ENCODE assay signal across 15 mouse cellular contexts in genomic region chr13:7093072-7093649, GRCm38 (mm10).
A peak's percentile ranks its signal among the peaks of the same experiment; 100 is the strongest.
DNase-seq lines count a peak whose midpoint lies in the region; ATAC-seq and TF ChIP-seq lines count a peak whose summit lies in the region.
"Had no signal": no experiment of that assay in that cellular context is flagged by ENCODE, and none has a peak within 500 bp of the region (broad histone marks: within the 10 kb centered on the region; RNA-seq: fewer than 3 reads in every experiment).

No protein-coding gene starts in this region.

- no peak for DNase-seq in heart, postnatal 0 days (ENCODE audit: low spot score)
- DNase-seq in heart, adult 8-10 months (ENCODE audit: low spot score): no peak
- DNase-seq in stomach, postnatal 0 days (ENCODE audit: low spot score): no peak
- DNase-seq in intestine, embryonic 14.5 days (ENCODE audit: low spot score): no peak
- peak; percentile 58 for DNase-seq in retina, postnatal 1 day
- no peak for DNase-seq in liver, postnatal 0 days
- DNase-seq in layer of hippocampus, adult 11-12 months (ENCODE audit: low spot score): no peak
- DNase-seq: cerebellum, adult 2 months; embryo, embryonic 11 days; lung, postnatal 10 days had no signal

- no peak for ATAC-seq in heart, postnatal 0 days (ENCODE audit: insufficient read depth, low read depth)
- ATAC-seq in stomach, embryonic 15.5 days (ENCODE audit: insufficient read depth, low FRiP score, low read depth): peak; percentile 60; the same call in 1 of the 2 replicates
- ATAC-seq in stomach, postnatal 0 days (ENCODE audit: low FRiP score, low TSS enrichment): no peak
- ATAC-seq in intestine, embryonic 14.5 days (replicated peaks; ENCODE audit: low FRiP score, low TSS enrichment, low read depth): 0 out of 2 replicates have a peak, but pooled peaks have one; percentile 40
- ATAC-seq in liver, postnatal 0 days: no peak
- ATAC-seq: CD4-positive, CD25-positive, alpha-beta regulatory T cell, adult 4 months had no signal

- no peak overlapping the region for H3K9ac ChIP-seq in heart, postnatal 0 days (replicated peaks; ENCODE audit: low read depth, low read length)
- H3K9ac ChIP-seq in stomach, embryonic 15.5 days: no peak overlapping the region
- no peak overlapping the region for H3K9ac ChIP-seq in stomach, postnatal 0 days (ENCODE audit: low read length)
- no peak overlapping the region for H3K9ac ChIP-seq in intestine, embryonic 14.5 days (ENCODE audit: low read length)
- H3K9ac ChIP-seq in liver, postnatal 0 days (replicated peaks): no peak overlapping the region
- H3K9ac ChIP-seq: kidney, embryonic 15.5 days; limb, embryonic 12.5 days had no signal

- H3K4me2 ChIP-seq in heart, postnatal 0 days (ENCODE audit: low read depth, low read length): 0 out of 2 replicates have a peak overlapping the region, but pooled peaks have one; percentile 16
- no peak overlapping the region for H3K4me2 ChIP-seq in stomach, embryonic 15.5 days
- no peak overlapping the region for H3K4me2 ChIP-seq in stomach, postnatal 0 days (replicated peaks; ENCODE audit: low read depth)
- no peak overlapping the region for H3K4me2 ChIP-seq in intestine, embryonic 14.5 days (ENCODE audit: low read length)
- no peak overlapping the region for H3K4me2 ChIP-seq in liver, postnatal 0 days (ENCODE audit: low read depth, low read length)
- H3K4me2 ChIP-seq: kidney, embryonic 15.5 days; limb, embryonic 12.5 days had no signal

- H3K27me3 ChIP-seq in heart, postnatal 0 days (ENCODE audit: control insufficient read depth, insufficient read depth, low read length): no peaks in the 10 kb centered on the region
- H3K27me3 ChIP-seq in stomach, embryonic 15.5 days (replicated peaks): no peaks in the 10 kb centered on the region
- no peaks in the 10 kb centered on the region for H3K27me3 ChIP-seq in stomach, postnatal 0 days (ENCODE audit: control insufficient read depth, insufficient read depth, low read length)
- no peaks in the 10 kb centered on the region for H3K27me3 ChIP-seq in intestine, embryonic 14.5 days (replicated peaks; ENCODE audit: control insufficient read depth, insufficient read depth, low read length)
- H3K27me3 ChIP-seq in liver, postnatal 0 days (ENCODE audit: insufficient read depth, low read length): no peaks in the 10 kb centered on the region
- H3K27me3 ChIP-seq: kidney, embryonic 15.5 days; limb, embryonic 12.5 days had no signal

- no peak for TF ChIP-seq CTCF in heart, postnatal 0 days (IDR thresholded peaks at IDR 0.05; ENCODE audit: low read depth)
- TF ChIP-seq CTCF in stomach, postnatal 0 days (IDR thresholded peaks at IDR 0.05; ENCODE audit: low read depth): no peak
- no peak for TF ChIP-seq CTCF in liver, postnatal 0 days (IDR thresholded peaks at IDR 0.05; ENCODE audit: low read depth)

- no peak for TF ChIP-seq EP300 in heart, postnatal 0 days (IDR thresholded peaks at IDR 0.05; ENCODE audit: low read depth)
- TF ChIP-seq EP300 in stomach, postnatal 0 days (optimal IDR thresholded peaks at IDR 0.05): no peak
- TF ChIP-seq EP300 in liver, postnatal 0 days (IDR thresholded peaks at IDR 0.05; ENCODE audit: low read depth): no peak

- no peaks in the 10 kb centered on the region for H3K36me3 ChIP-seq in heart, postnatal 0 days (replicated peaks; ENCODE audit: control insufficient read depth, insufficient read depth, low read length)
- no peaks in the 10 kb centered on the region for H3K36me3 ChIP-seq in stomach, embryonic 15.5 days
- H3K36me3 ChIP-seq in stomach, postnatal 0 days (ENCODE audit: control insufficient read depth, insufficient read depth, low read length): no peaks in the 10 kb centered on the region
- no peaks in the 10 kb centered on the region for H3K36me3 ChIP-seq in intestine, embryonic 14.5 days (ENCODE audit: control insufficient read depth, insufficient read depth, low read length)
- H3K36me3 ChIP-seq in liver, postnatal 0 days (replicated peaks; ENCODE audit: insufficient read depth, low read length): no peaks in the 10 kb centered on the region
- H3K36me3 ChIP-seq: heart, embryonic 10.5 days; kidney, embryonic 15.5 days; limb, embryonic 12.5 days had no signal

- no peak overlapping the region for H3K27ac ChIP-seq in heart, postnatal 0 days (ENCODE audit: low read depth)
- H3K27ac ChIP-seq in stomach, embryonic 15.5 days: no peak overlapping the region
- H3K27ac ChIP-seq in stomach, postnatal 0 days (replicated peaks): no peak overlapping the region
- no peak overlapping the region for H3K27ac ChIP-seq in intestine, embryonic 14.5 days (ENCODE audit: low read depth)
- H3K27ac ChIP-seq in liver, postnatal 0 days (ENCODE audit: low read depth): no peak overlapping the region
- H3K27ac ChIP-seq: heart, embryonic 10.5 days; kidney, embryonic 15.5 days; limb, embryonic 12.5 days had no signal

- H3K9me3 ChIP-seq in heart, postnatal 0 days (replicated peaks; ENCODE audit: control insufficient read depth, low read length): no peaks in the 10 kb centered on the region; the same call in 1 of the 2 replicates
- no peaks in the 10 kb centered on the region for H3K9me3 ChIP-seq in stomach, embryonic 15.5 days
- no peaks in the 10 kb centered on the region for H3K9me3 ChIP-seq in stomach, postnatal 0 days (ENCODE audit: control insufficient read depth, low read length)
- H3K9me3 ChIP-seq in intestine, embryonic 14.5 days (ENCODE audit: control insufficient read depth, low read length): no peaks in the 10 kb centered on the region
- H3K9me3 ChIP-seq in liver, postnatal 0 days (ENCODE audit: low read length): no peaks in the 10 kb centered on the region
- H3K9me3 ChIP-seq: heart, embryonic 10.5 days; kidney, embryonic 15.5 days; limb, embryonic 12.5 days had no signal

- H3K4me1 ChIP-seq in heart, postnatal 0 days (ENCODE audit: control insufficient read depth, insufficient read depth): no peaks in the 10 kb centered on the region; the same call in 1 of the 2 replicates
- no peaks in the 10 kb centered on the region for H3K4me1 ChIP-seq in stomach, embryonic 15.5 days
- no peaks in the 10 kb centered on the region for H3K4me1 ChIP-seq in stomach, postnatal 0 days (replicated peaks; ENCODE audit: control insufficient read depth, insufficient read depth)
- H3K4me1 ChIP-seq in intestine, embryonic 14.5 days (replicated peaks; ENCODE audit: control insufficient read depth, insufficient read depth, low read length): no peaks in the 10 kb centered on the region
- H3K4me1 ChIP-seq in liver, postnatal 0 days (ENCODE audit: insufficient read depth): no peaks in the 10 kb centered on the region
- H3K4me1 ChIP-seq: kidney, embryonic 15.5 days; limb, embryonic 12.5 days had no signal

- H3K4me3 ChIP-seq in heart, postnatal 0 days (ENCODE audit: low read depth, low read length): no peak overlapping the region
- H3K4me3 ChIP-seq in stomach, embryonic 15.5 days (replicated peaks): no peak overlapping the region
- H3K4me3 ChIP-seq in stomach, postnatal 0 days (ENCODE audit: low read depth, low read length): no peak overlapping the region
- no peak overlapping the region for H3K4me3 ChIP-seq in intestine, embryonic 14.5 days (ENCODE audit: low read depth, low read length)
- H3K4me3 ChIP-seq in liver, postnatal 0 days (ENCODE audit: low read depth, low read length): no peak overlapping the region
- H3K4me3 ChIP-seq: heart, embryonic 10.5 days; kidney, embryonic 15.5 days; limb, embryonic 12.5 days had no signal

- 14% methylated on average over 11 of the region's 11 CpGs for WGBS in heart, postnatal 0 days
- 41% methylated on average over 11 of the region's 11 CpGs for WGBS in stomach, embryonic 15.5 days
- 38% methylated on average over 11 of the region's 11 CpGs for WGBS in stomach, postnatal 0 days
- WGBS in intestine, embryonic 14.5 days: 53% methylated on average over 11 of the region's 11 CpGs
- 57% methylated on average over 11 of the region's 11 CpGs for WGBS in liver, postnatal 0 days (ENCODE audit: insufficient replicate concordance)

Comparison
In these comparisons a context has a peak if more than half of its experiments do, and no peak if none do; other contexts are left out.
1. ATAC-seq: peak in stomach, embryonic 15.5 days (single experiment) and intestine, embryonic 14.5 days (single experiment); none in heart, postnatal 0 days (single experiment), stomach, postnatal 0 days (single experiment) and liver, postnatal 0 days (single experiment).